Mouse (Mus musculus) spleen, postnatal 4 days (tissue): ENCODE results near the gene Sectm1b.
"Not testable (repeated sequence)": the region's sequence is repeated elsewhere in the genome, so short reads cannot be mapped to it uniquely, and the experiment has no call there.

Experiments
- DNase-seq, 2 experiments: peaks; one replicate each; pipeline ENCODE4 v3.0.0; 2022; ENCODE audit warnings: low spot score in 2 of 2

Gene Sectm1b

DNA sequence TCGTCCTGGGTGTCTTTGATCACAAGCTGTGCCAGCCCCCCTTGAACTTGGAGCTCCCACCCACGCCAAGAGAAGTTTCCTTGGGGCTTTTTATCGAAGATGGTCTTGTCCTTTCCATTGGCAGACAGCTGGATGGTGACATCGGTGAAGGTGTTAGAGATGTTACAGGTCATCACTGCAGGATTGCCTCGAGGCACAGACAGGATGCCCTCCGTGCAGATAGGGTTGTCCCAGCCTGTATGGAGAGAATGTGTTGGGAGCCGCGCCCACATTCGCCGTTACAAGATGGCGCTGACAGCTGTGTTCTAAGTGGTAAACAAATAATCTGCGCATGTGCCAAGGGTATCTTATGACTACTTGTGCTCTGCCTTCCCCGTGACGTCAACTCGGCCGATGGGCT is 6.3 kb upstream of the Sectm1b start:
- not testable (repeated sequence) for DNase-seq

DNA sequence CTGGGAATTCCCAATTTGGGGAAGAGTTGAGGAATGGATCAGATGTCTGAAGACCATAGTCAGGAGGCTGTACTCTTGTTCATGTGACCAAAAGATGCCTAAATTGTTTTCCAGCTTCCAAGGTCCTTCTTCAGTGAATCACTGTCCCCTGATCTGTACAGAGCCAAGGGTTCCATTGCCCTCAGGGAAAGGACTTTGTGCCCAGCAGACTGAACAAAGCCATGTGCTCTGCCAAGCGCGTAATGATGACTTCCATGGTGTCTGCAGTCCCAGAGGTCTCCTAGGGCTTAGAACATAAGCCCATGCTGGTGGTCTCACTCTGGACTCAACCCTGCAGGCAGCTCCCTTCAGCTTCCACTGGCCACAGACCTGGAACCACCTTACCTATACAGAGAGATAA is 4.5 kb upstream of the Sectm1b start:
- no peak for DNase-seq

DNA sequence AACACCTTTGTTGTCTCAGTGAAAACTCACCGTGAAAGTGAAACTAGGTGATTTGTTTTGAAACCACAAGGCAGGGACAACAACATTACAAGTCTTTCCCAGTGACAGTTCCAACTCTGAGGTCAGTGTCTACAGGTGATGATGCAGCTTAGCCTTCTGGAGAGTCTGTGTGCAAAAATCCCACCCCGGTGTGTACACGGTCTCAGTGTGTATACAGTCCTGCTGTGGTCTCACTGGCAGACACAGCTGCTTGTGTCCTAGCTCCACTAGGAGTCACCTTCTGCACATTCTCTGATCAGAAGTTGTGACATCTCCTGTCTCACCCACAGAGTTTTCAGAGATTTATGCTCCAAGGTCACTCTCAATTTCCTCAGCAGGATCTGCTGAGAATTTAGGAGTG is 828 bp upstream of the Sectm1b start:
- no peak for DNase-seq

DNA sequence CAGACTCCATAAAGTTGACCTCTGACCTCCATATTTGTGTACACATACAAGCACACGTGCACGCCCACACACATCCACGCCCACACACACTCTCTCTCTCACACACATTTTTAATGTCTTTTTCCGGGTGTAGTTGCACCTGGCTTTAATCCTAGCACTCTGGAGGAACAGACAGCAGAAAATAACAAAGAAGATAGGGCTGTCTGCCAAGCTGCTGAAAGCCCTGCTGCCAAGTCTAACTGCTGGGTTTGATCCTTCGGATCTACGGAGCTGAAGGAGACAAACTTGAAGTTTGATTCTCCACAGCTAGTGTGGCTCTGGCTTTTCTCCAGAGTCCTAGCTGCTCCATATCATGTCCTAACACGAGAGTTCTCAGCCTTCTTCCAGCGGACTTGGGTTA is 1.8 kb downstream of the Sectm1b start:
- DNase-seq: no peak

DNA sequence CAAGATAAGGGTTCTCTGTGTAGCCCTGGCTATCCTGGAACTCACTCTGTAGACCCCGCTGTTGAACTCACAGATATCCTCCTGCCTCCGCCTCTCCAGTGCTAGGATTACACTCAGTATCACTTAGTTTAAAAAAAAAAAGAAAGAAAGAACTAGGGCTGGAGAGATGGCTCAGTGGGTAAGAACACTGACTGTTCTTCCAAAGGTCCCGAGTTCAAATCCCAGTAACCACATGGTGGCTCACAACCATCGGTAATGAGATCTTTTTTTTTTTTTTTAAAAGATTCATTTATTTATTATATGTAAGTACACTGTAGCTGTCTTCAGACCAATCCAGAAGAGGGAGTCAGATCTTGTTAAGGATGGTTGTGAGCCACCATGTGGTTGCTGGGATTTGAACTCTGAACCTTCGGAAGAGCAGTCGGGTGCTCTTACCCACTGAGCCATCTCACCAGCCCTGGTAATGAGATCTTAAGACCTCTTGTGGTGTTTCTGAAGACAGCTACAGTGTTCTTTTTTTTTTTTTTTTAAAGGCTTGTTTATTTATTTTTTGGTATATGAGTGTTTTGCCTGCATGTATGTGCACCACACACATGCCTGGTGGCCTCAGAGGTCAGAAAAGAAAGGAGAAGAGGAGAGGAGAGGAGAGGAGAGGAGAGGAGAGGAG is 2.8 kb downstream of the Sectm1b start:
- not testable (repeated sequence) for DNase-seq

DNA sequence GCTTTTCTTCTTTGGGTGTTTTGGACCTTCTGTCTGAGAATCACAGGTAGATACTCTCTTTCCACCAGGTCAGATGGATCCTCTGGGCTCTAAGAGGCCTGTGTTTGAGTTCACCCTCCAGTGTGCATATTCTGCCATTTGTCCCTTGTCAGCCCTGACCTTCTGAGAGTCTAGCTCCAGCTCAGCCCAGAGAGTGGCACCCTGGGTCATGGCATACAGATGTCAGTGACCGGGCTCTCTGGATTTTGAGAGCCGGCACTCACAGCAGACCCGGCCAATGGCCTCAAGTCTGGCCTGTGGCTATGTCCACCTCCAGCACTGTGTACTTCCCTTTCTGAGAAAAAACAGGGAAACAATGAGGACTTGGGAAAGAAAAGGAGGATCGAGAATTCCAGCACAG is 3.9 kb downstream of the Sectm1b start:
- no peak for DNase-seq

DNA sequence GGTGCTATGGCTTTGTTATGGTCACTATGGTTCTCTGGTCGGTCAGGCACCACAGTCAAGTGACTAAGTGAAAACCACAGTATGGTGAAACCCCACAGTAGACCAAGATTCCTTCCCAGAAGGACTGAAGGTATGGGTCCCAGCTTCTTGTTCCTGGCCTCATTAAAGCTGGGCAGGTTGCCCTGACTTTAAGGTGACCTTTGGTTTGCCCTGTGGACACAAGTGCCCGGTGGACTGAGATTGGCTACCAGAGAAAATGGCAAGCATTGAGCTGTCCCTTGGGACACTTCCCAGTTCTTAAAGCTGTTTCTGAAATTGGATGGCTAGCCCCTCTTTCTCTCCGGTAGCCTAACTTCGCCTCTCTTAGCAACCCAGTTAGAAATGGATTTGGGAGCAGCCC is 4.4 kb downstream of the Sectm1b start:
- DNase-seq: no peak

DNA sequence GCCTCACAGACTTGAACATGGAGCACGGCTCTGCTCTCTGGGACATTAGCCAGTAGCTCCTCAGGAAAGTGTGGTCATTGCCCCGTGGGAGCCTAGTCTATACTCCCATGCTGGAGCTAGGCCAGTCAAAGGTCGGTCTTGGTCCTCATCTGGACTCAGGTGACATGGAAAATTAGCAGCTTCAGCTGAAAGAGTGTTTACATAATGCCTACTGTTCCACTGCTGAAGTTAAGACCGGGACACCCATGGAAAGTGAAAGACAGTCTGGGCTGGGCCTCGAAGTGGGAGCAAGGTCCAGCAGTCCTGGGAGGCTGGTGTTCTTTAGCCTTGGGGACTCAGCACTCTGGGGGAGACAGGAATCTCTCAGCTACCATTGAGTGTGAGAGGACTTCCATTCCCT is 5.2 kb downstream of the Sectm1b start:
- DNase-seq: no peak

DNA sequence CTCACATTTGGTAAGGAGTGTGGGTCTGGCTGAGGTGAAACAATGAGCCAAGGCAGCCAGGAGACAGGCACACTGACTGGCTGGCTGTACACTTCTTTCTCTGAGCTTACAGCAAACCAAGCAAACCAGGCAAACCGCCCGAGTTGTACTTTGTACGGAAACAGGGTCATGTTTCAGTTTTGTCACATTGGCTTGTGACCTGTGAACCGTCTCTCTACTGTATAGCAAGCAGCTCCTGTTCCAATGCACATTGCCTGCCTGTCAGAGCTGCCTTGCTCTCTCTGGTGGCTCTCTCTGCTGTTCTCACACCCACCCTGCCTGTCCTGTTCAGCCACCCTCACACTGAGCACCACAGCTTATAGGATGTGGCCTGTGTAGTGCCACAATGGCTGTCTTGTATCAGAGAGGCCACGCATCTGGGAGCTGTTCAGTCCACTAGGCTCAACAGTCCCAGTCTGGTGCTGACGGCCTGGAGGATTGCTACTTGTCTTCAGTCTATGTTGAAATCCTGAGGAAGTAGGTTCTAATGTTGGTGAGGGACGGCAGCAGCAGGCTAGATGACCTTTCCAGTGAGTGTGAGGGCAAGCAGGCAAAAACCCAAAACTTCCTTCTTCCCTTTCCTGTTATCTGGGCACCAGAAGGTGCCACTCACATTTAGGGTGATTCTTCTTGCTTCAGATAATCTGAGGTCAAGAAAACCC is 6.7 kb downstream of the Sectm1b start:
- no peak for DNase-seq

DNA sequence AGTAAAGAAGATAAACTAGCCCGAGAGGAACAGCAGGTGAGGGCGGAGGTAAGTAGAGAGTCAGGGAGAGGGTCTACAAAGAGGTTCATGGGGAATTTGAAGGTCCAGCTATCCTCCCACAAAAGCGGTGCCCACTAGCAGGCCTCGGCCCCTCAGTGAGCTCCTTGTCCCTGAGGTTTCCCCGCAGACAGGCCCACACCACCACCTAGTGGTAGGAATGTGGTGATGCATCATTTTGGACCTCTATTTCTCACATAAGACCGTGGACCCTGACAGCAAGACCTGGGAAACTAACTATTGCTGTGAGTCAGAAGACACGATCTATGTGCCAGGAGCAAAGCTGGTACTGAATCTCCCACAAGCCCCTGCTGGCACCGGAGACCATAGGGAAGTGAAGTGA is 9.8 kb downstream of the Sectm1b start:
- peak; percentile 66 to 85 for DNase-seq

DNA sequence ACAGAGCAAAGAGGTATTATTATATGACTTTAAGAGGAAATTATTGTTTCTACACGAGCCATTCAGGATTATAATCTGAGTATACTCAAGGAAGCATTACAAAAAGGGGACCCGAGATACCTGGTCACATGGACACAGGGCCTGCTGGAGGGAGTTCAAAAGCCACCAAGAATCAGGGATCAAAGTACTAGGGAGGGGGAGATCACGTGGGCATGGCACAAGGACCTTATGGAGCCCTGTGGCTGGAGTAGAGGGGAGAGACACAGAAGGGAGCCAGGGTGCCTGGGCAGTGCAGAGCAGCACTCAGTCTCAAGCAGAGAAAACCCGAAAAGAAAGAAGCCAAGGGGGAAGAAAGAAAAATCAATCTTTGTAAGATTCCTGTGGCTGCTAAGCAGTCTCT is 11.0 kb downstream of the Sectm1b start:
- no peak for DNase-seq

DNA sequence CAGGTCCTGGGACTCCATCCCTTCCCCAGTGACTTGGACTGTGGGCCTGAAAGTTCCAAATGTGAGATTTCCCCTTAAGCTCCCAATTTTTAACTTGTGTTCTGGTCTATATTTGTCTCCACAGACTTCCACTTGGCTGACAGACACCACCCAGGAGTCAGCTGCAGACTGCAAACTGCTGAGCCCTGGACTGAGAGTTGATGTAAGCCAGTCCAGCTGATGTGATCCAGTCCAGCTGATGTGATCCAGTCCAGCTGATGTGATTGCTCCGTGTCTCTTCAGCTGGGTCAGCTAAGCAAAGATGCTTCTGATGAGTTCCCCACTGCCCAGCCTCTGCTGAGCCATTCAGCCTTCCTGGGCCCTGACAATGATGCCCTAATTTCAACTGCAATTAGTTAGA is 11.6 kb downstream of the Sectm1b start:
- DNase-seq: no peak

DNA sequence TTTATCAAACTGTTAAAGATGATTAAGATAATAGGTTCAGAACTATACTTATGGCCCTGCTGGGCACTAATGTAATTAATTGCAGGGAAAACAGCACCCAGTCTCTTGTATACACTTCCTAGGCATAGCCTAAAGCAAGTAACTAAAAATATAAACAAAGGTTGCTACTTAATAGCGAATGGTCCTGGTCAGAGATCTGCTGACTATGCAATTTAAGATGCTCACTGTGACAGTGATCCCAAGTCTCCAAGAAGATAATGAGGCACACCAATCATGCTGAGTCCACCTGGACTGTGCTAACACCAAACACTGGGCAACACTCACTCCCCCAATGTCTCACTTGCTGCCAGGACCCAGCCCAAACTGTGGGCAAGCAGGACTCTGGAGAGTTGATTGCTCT is 13.5 kb downstream of the Sectm1b start:
- no peak for DNase-seq

DNA sequence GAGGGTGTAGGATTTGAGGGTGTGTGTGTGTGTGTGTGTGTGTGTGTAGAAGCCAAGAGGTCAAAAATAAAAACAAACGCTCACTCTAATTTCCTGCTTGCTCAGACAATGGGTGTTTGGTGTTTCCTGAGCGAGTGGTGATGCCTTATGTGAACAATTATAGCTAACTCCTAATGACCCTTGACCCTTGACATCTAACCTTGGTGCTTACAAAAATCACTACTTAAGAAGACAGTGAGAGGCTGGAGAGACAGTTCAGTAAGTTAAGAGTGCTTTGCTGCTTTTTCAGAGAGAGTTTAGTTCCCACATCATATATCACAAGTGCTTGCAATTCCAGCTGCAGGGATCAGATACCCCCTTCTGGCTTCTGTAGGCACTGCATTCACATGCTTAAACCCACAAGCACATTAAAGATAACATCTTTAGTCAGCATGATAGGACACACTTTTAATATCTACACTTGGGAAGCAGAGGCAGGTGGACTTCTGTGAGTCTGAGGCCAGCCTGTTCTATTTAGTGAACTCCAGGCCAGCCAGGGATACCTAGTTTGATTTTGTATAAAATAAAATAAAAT is 15.5 kb downstream of the Sectm1b start:
- no peak for DNase-seq

DNA sequence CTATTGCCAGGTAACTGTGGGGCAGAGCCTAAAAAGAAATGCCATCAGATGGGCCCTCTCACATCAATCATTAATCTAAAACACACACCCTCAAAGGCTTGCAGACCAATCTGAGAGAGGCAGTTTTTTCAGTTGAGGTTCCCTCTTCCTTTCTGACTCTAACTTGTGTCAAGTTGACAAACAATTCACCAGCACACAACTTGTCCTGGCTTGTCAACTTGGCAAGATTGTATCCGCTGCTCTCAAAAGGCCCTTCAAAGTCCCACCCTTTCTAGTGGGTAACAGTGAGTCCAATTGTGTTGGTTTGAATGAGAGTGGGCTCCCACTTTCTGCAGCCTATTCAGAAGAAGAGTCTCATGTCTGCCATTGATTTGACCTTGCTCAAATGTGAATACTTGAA is 18.1 kb downstream of the Sectm1b start:
- DNase-seq: no peak

DNA sequence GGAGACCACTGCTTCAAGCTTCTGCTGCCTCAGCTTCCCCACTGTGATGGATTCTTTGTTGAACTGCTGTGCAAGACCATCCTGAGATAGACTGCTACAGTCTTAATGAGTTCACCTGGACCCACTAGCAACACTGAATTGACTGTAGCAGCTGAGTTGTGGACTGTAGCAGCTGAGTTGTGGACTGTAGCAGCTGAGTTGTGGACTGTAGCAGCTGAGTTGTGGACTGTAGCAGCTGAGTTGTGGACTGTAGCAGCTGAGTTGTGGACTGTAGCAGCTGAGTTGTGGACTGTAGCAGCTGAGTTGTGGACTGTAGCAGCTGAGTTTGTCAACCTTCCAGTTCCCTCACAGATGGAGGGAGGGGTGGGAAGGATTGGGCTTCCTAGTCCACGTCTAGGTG is 20.3 kb downstream of the Sectm1b start:
- not testable (repeated sequence) for DNase-seq

DNA sequence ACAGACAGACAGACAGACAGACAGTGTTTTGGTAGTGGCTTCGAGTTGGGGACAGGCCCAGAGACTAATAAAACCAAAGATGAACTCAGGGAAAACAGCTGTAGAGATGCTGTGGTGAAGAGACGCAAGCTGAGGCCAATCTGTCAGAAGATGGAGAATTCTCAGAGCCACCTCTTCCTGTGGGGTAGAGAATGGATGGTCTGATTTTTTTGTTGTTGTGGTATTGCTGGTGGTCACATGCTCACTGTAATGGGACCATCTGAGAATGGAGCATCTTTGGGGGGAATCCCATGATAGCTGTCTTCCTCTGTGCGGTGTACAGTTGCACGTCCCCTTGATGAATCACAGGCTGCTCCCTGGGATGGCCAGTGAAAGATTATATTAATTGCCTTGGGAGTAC is 20.9 kb downstream of the Sectm1b start:
- no peak for DNase-seq

DNA sequence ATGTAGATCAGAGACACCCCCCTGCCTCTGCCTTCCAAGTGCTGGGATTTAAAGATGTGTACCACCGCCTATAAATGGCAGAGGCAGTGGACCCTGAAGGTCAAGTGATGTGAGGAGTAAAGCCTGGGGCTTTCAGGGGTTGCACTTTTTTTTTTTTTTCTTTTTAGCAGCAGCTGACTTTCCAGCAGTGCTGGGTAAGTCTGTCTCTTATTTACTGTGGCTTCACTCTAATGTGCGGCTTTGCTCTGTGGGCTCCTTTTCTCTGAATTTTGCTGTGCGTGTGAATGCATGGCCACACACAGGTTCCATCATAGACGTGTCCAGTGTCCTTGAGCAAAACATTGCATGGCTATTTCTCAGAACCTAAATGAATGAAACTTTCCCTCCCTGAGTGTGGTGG is 21.7 kb downstream of the Sectm1b start:
- DNase-seq: no peak

DNA sequence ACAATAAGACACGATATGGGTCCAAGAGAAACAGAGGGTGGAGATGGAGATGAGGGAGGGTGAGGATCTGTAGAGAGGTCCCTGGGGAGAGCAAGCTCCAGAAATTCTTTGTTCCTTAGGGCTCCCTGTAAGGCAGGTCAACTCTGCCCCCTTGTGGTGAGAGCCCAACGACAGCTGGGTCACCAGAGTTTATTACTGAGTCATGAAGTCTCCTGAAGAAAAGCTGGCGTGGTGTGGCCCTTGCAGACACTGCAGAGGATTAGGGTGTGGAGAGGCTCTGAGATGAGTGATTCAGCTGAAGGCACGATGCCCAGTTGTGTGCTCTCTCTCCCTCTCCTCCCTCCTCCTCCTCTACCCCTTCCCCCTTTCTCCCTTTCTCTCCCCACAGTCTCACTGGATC is 22.2 kb downstream of the Sectm1b start:
- DNase-seq: peak; percentile 72 to 90

DNA sequence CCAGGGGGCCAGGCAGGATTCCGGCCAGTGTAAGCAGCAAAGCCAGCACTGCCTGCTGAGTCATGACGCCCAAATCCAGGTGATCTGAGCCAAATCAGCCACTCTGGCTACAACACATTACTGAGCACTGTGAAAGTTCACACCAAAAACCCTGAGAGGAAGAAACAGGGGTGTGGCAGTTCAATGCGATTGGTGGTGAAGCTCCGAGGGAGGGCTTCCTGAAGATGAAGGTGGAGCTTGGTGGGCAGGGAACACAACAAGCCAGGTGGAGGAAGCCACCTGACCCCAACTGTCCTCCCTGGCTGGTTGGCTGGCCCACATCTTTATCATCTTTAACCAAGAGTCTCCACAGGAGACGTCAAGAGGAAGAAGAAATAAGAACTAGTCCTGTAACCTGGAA is 24.1 kb downstream of the Sectm1b start, which contains the start of gene Cd7:
Cd7 (minus strand) TSS at position 117 of the 400 bp plus-strand sequence.
- no peak for DNase-seq

DNA sequence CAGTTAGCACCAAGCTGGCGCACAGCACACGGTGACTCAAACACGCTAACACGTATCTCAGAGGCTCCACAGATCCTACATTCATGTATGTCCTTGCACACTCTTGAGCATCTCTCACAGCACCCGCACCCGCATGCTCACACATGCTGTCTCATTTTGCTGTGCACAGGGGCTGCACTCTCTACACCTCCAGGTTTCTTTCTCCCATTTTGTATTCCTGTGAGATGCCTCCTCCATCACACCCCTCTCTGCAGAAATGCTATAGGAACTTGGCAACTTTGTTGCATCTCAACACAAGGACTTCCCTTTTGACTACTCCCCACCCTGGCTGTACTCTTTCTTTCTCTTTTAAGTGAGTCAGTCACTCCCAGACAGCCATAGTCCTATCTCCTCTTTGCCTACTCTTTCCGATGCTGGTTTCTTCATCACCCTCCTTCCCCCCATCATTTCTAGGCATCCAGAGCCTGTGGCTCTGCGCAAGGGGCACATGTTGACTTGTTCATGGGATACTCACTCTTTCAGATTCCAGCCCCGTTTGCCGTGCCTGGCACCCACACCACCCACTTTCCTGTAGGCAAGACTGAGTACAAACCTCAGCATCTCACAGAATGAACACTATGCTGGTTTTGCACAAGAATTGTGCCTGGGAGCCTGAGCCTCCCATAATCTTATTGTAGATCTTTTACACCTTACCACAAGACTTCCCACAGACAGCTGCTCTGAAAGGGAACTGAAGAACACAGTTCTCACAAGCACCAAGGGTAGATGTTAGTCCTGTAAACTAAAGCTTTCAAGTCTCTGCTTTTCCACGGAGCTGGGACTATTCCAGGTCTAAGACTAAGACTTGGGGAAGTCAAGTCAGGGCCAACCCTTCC is 24.8 kb downstream of the Sectm1b start:
- no peak for DNase-seq

DNA sequence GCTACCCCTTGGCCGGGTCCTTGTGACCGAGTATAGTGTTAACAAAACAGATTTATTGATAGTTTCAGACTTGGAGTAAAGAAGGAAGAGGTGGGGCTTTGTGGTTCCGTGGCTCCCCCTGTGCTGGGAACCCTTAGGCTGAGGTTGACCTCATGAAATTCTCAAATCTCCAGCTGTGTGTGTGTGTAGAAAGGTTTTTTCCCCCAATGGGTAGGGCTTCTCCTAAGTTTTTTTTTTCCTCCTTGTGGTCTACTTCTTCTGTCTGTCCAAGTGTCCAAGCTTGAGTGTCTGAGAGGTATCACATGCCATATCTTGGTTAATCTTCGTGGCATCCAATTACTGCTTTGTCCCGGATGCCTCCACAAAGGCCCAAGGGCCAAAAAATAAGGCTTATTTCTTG is 30.3 kb downstream of the Sectm1b start:
- DNase-seq: no peak
